Mouse (Mus musculus): ENCODE results near the gene Btbd6. TPM values are rescaled to one million over a fixed set of nuclear protein-coding genes. Genes with fewer than 3 reads are reported as not detected.

Gene Btbd6
- total and polyA plus RNA-seq, 2 experiments: 5.2 to 17.8 TPM

- H3K79me2 ChIP-seq (ENCODE audit: control insufficient read depth, insufficient read depth, low read length): no peaks in the 10 kb centered on the region
- H3K4me3 ChIP-seq (ENCODE audit: insufficient read depth, low read depth, low read length): no peak overlapping the region
- WGBS: 35% methylated on average over 7 of the region's 7 CpGs
- DNase-seq (ENCODE audit: extremely low read depth, low read depth, low spot score): no peak
- H3K36me3 ChIP-seq (ENCODE audit: control insufficient read depth, insufficient read depth, low read length): no peaks in the 10 kb centered on the region
- no peak for TF ChIP-seq CTCF (IDR thresholded peaks at IDR 0.05; ENCODE audit: low read depth, low read length)
- TF ChIP-seq POLR2A (IDR thresholded peaks at IDR 0.05; ENCODE audit: extremely low read depth, insufficient read depth, low read length): no peak
- H3K27me3 ChIP-seq (ENCODE audit: control insufficient read depth, insufficient read depth, low read length): no peaks in the 10 kb centered on the region
- no peak overlapping the region for H3K27ac ChIP-seq (replicated peaks; ENCODE audit: insufficient read depth, low read depth, low read length)
- peaks cover 3% of the 10 kb centered on the region for H3K4me1 ChIP-seq (ENCODE audit: control insufficient read depth, insufficient read depth, low read length)
- no peak overlapping the region for H3K9ac ChIP-seq (ENCODE audit: low read depth, low read length)
Measured at GRCm38 (mm10) chr12:112951150-112951842, 25.0 kb upstream of the Btbd6 start.

GRCm38 (mm10) chr12:112952433-112952832, 23.8 kb upstream of the Btbd6 start:
- Histone ChIP-seq H3K36me3 (ENCODE audit: control insufficient read depth, insufficient read depth, low read length) (no peaks in the 10 kb centered on the region), H3K4me3 (ENCODE audit: insufficient read depth, low read depth, low read length) (no peak overlapping the region), H3K27ac (replicated peaks; ENCODE audit: insufficient read depth, low read depth, low read length) (no peak overlapping the region), H3K27me3 (ENCODE audit: control insufficient read depth, insufficient read depth, low read length) (no peaks in the 10 kb centered on the region), H3K4me1 (ENCODE audit: control insufficient read depth, insufficient read depth, low read length) (peaks cover 3% of the 10 kb centered on the region), H3K9ac (ENCODE audit: low read depth, low read length) (no peak overlapping the region), H3K79me2 (ENCODE audit: control insufficient read depth, insufficient read depth, low read length) (no peaks in the 10 kb centered on the region)
- DNase-seq (ENCODE audit: extremely low read depth, low read depth, low spot score): peak; percentile 35
- WGBS: 21% methylated on average over 8 of the region's 8 CpGs
- TF ChIP-seq CTCF (IDR thresholded peaks at IDR 0.05; ENCODE audit: low read depth, low read length) (no peak), POLR2A (IDR thresholded peaks at IDR 0.05; ENCODE audit: extremely low read depth, insufficient read depth, low read length) (no peak)

- TF ChIP-seq POLR2A (IDR thresholded peaks at IDR 0.05; ENCODE audit: extremely low read depth, insufficient read depth, low read length) (no peak), CTCF (IDR thresholded peaks at IDR 0.05; ENCODE audit: low read depth, low read length) (no peak)
- Histone ChIP-seq H3K4me1 (ENCODE audit: control insufficient read depth, insufficient read depth, low read length) (peaks cover 3% of the 10 kb centered on the region), H3K9ac (ENCODE audit: low read depth, low read length) (no peak overlapping the region), H3K27ac (replicated peaks; ENCODE audit: insufficient read depth, low read depth, low read length) (no peak overlapping the region), H3K27me3 (ENCODE audit: control insufficient read depth, insufficient read depth, low read length) (no peaks in the 10 kb centered on the region), H3K4me3 (ENCODE audit: insufficient read depth, low read depth, low read length) (no peak overlapping the region), H3K79me2 (ENCODE audit: control insufficient read depth, insufficient read depth, low read length) (no peaks in the 10 kb centered on the region), H3K36me3 (ENCODE audit: control insufficient read depth, insufficient read depth, low read length) (no peaks in the 10 kb centered on the region)
- DNase-seq (ENCODE audit: extremely low read depth, low read depth, low spot score): no peak
- 69% methylated on average over 3 of the region's 3 CpGs for WGBS
Measured at GRCm38 (mm10) chr12:112952926-112953565, 23.2 kb upstream of the Btbd6 start.

GRCm38 (mm10) chr12:112955800-112956199, 20.5 kb upstream of the Btbd6 start:
- no peaks in the 10 kb centered on the region for H3K27me3 ChIP-seq (ENCODE audit: control insufficient read depth, insufficient read depth, low read length)
- no peak overlapping the region for H3K27ac ChIP-seq (replicated peaks; ENCODE audit: insufficient read depth, low read depth, low read length)
- H3K36me3 ChIP-seq (ENCODE audit: control insufficient read depth, insufficient read depth, low read length): peaks cover 2% of the 10 kb centered on the region; the same call in 1 of the 2 replicates
- peaks cover 3% of the 10 kb centered on the region for H3K4me1 ChIP-seq (ENCODE audit: control insufficient read depth, insufficient read depth, low read length)
- WGBS: 44% methylated on average over 4 of the region's 4 CpGs
- DNase-seq (ENCODE audit: extremely low read depth, low read depth, low spot score): peak; percentile 50
- no peak overlapping the region for H3K4me3 ChIP-seq (ENCODE audit: insufficient read depth, low read depth, low read length)
- no peaks in the 10 kb centered on the region for H3K79me2 ChIP-seq (ENCODE audit: control insufficient read depth, insufficient read depth, low read length)
- no peak for TF ChIP-seq POLR2A (IDR thresholded peaks at IDR 0.05; ENCODE audit: extremely low read depth, insufficient read depth, low read length)
- TF ChIP-seq CTCF (IDR thresholded peaks at IDR 0.05; ENCODE audit: low read depth, low read length): peak; percentile 88
- H3K9ac ChIP-seq (ENCODE audit: low read depth, low read length): no peak overlapping the region

GRCm38 (mm10) chr12:112958303-112958702, 18.0 kb upstream of the Btbd6 start:
- no peaks in the 10 kb centered on the region for H3K79me2 ChIP-seq (ENCODE audit: control insufficient read depth, insufficient read depth, low read length)
- TF ChIP-seq POLR2A (IDR thresholded peaks at IDR 0.05; ENCODE audit: extremely low read depth, insufficient read depth, low read length) (no peak), CTCF (IDR thresholded peaks at IDR 0.05; ENCODE audit: low read depth, low read length) (peak; percentile 55)
- H3K4me3 ChIP-seq (ENCODE audit: insufficient read depth, low read depth, low read length): no peak overlapping the region
- no peaks in the 10 kb centered on the region for H3K4me1 ChIP-seq (ENCODE audit: control insufficient read depth, insufficient read depth, low read length)
- H3K27ac ChIP-seq (replicated peaks; ENCODE audit: insufficient read depth, low read depth, low read length): no peak overlapping the region
- DNase-seq (ENCODE audit: extremely low read depth, low read depth, low spot score): no peak
- H3K9ac ChIP-seq (ENCODE audit: low read depth, low read length): no peak overlapping the region
- no peaks in the 10 kb centered on the region for H3K27me3 ChIP-seq (ENCODE audit: control insufficient read depth, insufficient read depth, low read length)
- peaks cover 11% of the 10 kb centered on the region; the same call in 1 of the 2 replicates for H3K36me3 ChIP-seq (ENCODE audit: control insufficient read depth, insufficient read depth, low read length)
- 60% methylated on average over 4 of the region's 4 CpGs for WGBS

- no peak for DNase-seq (ENCODE audit: extremely low read depth, low read depth, low spot score)
- Histone ChIP-seq H3K36me3 (ENCODE audit: control insufficient read depth, insufficient read depth, low read length) (peaks cover 18% of the 10 kb centered on the region), H3K9ac (ENCODE audit: low read depth, low read length) (no peak overlapping the region), H3K27me3 (ENCODE audit: control insufficient read depth, insufficient read depth, low read length) (no peaks in the 10 kb centered on the region), H3K27ac (replicated peaks; ENCODE audit: insufficient read depth, low read depth, low read length) (no peak overlapping the region), H3K4me1 (ENCODE audit: control insufficient read depth, insufficient read depth, low read length) (no peaks in the 10 kb centered on the region), H3K79me2 (ENCODE audit: control insufficient read depth, insufficient read depth, low read length) (no peaks in the 10 kb centered on the region), H3K4me3 (ENCODE audit: insufficient read depth, low read depth, low read length) (no peak overlapping the region)
- 83% methylated on average over 8 of the region's 8 CpGs for WGBS
- TF ChIP-seq CTCF (IDR thresholded peaks at IDR 0.05; ENCODE audit: low read depth, low read length): no peak
- TF ChIP-seq POLR2A (IDR thresholded peaks at IDR 0.05; ENCODE audit: extremely low read depth, insufficient read depth, low read length): no peak
Measured at GRCm38 (mm10) chr12:112959421-112959820, 16.9 kb upstream of the Btbd6 start.
